Mouse (Mus musculus): ENCODE measurements around the gene Susd3. TPM values are rescaled to one million over a fixed set of nuclear protein-coding genes. Genes with fewer than 3 reads are reported as not detected.
A peak's percentile ranks its signal among the peaks of the same experiment; 100 is the strongest.

The Susd3 gene
- total RNA-seq (2021) = under 1 TPM; 0.32 to 0.63 TPM
- polyA plus RNA-seq (2012; rRNA removed) = 1.1 and 1.4 TPM in 2 replicates
- long read RNA-seq = 0 reads

DNA sequence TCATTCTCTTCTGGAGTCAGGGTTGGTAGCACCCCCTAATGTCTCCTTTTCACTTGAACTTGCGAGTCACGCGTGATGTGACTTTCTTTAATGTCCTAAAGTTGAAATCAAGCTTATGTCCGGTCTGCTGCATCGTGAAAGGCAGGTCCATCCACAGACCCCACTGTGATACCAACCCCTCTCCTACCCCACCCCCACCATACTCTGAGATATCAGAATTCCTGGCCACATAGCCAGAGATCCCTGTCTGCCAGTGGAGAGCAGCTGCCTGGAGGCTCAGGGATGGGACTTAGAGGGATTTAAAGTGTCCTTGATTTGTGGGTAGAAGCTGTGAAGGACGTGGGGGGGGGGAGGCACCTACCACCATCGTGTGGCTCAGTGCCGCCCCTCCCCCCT lies at the start of gene Susd3:
TSS of gene Susd3 (minus strand) at position 240 of the 396 bp plus-strand sequence.
- WGBS = 21% methylated on average over 8 of the region's 8 CpGs
- Histone ChIP-seq H3K79me2 (replicated peaks; ENCODE audit: control insufficient read depth, insufficient read depth, low read length) (no peaks in the 10 kb centered on the region), H3K4me3 (peak within 1 kb of the TSS; percentile 38), H3K9ac (ENCODE audit: low read depth, low read length) (peak within 1 kb of the TSS; percentile 51; the same call in 1 of the 2 replicates), H3K27ac (no peak within 1 kb of the TSS), H3K4me1 (ENCODE audit: control insufficient read depth, insufficient read depth, low read length) (no peaks in the 10 kb centered on the region; the same call in 1 of the 2 replicates), H3K27me3 (ENCODE audit: control insufficient read depth, insufficient read depth, low read length) (peaks cover 6% of the 10 kb centered on the region), H3K36me3 (ENCODE audit: control insufficient read depth, insufficient read depth, low read length) (no peaks in the 10 kb centered on the region)
- no peak for DNase-seq
- intact Hi-C loops (cut with DNase I) = no loop called here
- TF ChIP-seq EP300 (IDR thresholded peaks at IDR 0.05; ENCODE audit: insufficient read depth, low read depth, low read length) (no peak), POLR2A (IDR thresholded peaks at IDR 0.05; ENCODE audit: insufficient read depth, low read depth, low read length) (no peak), CTCF (IDR thresholded peaks at IDR 0.05) (no peak)

DNA sequence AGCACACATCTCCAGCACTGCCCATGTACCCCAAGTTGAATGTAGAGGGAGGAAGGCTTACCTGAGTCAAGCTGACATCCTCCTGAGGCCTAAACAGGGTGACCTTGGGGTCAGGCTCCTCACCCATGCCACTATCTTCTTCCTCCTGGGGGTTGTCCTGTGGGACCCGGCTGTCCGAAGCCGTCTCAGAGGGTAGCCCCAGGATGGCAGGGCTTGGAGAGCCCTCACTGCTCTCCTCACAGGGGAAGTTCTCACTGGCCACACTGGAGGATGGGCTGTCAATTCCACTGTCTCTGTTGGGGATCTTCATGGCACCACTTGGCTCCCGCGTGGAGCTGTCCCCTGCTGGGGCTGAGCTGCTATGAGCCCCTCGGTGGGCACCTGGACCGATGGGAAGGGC lies 47.8 kb upstream of the Susd3 start:
- Histone ChIP-seq H3K4me3 (no peak overlapping the region), H3K79me2 (replicated peaks; ENCODE audit: control insufficient read depth, insufficient read depth, low read length) (no peaks in the 10 kb centered on the region), H3K27ac (no peak overlapping the region), H3K36me3 (ENCODE audit: control insufficient read depth, insufficient read depth, low read length) (no peaks in the 10 kb centered on the region), H3K9ac (ENCODE audit: low read depth, low read length) (no peak overlapping the region), H3K4me1 (ENCODE audit: control insufficient read depth, insufficient read depth, low read length) (peaks cover 2% of the 10 kb centered on the region), H3K27me3 (ENCODE audit: control insufficient read depth, insufficient read depth, low read length) (no peaks in the 10 kb centered on the region)
- WGBS = 76% methylated on average over 7 of the region's 7 CpGs
- TF ChIP-seq POLR2A (IDR thresholded peaks at IDR 0.05; ENCODE audit: insufficient read depth, low read depth, low read length) (no peak), EP300 (IDR thresholded peaks at IDR 0.05; ENCODE audit: insufficient read depth, low read depth, low read length) (no peak), CTCF (IDR thresholded peaks at IDR 0.05) (no peak)
- intact Hi-C loops (cut with DNase I) = no loop called here
- no peak for DNase-seq

DNA sequence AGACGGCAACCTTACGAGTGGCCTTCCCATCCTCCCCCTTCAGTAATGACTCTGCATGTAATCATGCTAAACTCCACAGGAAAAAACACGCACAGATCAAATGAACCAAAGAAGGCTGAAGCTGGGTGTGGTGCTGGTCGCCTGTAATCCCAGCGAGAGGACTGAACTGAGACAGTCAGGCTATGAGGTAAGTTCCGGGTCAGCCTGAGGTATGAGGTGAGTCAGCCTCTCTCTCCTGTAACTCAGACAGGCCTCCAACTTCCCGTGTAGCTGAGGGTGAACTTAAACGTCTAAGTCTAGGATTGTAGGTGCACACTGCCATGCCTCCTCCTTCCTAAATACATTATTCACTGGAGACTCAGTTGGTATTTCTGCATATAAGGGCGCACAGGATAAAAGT lies 45.6 kb upstream of the Susd3 start:
- Histone ChIP-seq H3K4me1 (ENCODE audit: control insufficient read depth, insufficient read depth, low read length) (peaks cover under 1% of the 10 kb centered on the region), H3K27ac (no peak overlapping the region), H3K79me2 (replicated peaks; ENCODE audit: control insufficient read depth, insufficient read depth, low read length) (no peaks in the 10 kb centered on the region), H3K9ac (ENCODE audit: low read depth, low read length) (no peak overlapping the region), H3K27me3 (ENCODE audit: control insufficient read depth, insufficient read depth, low read length) (no peaks in the 10 kb centered on the region), H3K4me3 (no peak overlapping the region), H3K36me3 (ENCODE audit: control insufficient read depth, insufficient read depth, low read length) (no peaks in the 10 kb centered on the region)
- WGBS = 72% methylated on average over 9 of the region's 9 CpGs
- DNase-seq = no peak
- intact Hi-C loops (cut with DNase I) = no loop called here
- TF ChIP-seq CTCF (IDR thresholded peaks at IDR 0.05) (no peak), EP300 (IDR thresholded peaks at IDR 0.05; ENCODE audit: insufficient read depth, low read depth, low read length) (no peak), POLR2A (IDR thresholded peaks at IDR 0.05; ENCODE audit: insufficient read depth, low read depth, low read length) (no peak)

DNA sequence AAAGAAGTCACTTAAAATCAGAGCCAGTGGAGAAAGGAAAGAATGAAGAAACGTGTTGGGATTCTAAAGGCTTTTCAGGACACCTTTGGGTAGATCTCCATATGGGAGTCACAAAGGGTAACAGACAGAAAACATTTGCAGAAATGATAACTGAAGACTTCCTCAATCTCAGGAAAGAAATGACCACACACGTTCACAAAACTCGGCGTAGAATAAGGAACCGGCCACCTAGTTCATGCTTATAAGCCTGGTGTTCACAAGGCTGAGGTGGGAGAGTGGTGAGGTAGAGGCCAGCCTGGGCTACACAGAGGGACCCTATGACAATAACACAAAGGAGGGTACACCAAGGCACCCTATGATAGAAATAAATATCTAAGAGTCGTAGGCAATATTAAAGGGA lies 43.4 kb upstream of the Susd3 start:
- TF ChIP-seq EP300 (IDR thresholded peaks at IDR 0.05; ENCODE audit: insufficient read depth, low read depth, low read length) = no peak
- TF ChIP-seq POLR2A (IDR thresholded peaks at IDR 0.05; ENCODE audit: insufficient read depth, low read depth, low read length) = no peak
- Histone ChIP-seq H3K79me2 (replicated peaks; ENCODE audit: control insufficient read depth, insufficient read depth, low read length) (no peaks in the 10 kb centered on the region), H3K27me3 (ENCODE audit: control insufficient read depth, insufficient read depth, low read length) (no peaks in the 10 kb centered on the region), H3K4me3 (no peak overlapping the region), H3K27ac (no peak overlapping the region), H3K9ac (ENCODE audit: low read depth, low read length) (no peak overlapping the region), H3K36me3 (ENCODE audit: control insufficient read depth, insufficient read depth, low read length) (no peaks in the 10 kb centered on the region), H3K4me1 (ENCODE audit: control insufficient read depth, insufficient read depth, low read length) (no peaks in the 10 kb centered on the region)
- WGBS = 81% methylated on average over 6 of the region's 6 CpGs
- intact Hi-C loops (cut with DNase I) = no loop called here
- DNase-seq = no peak

- TF ChIP-seq POLR2A (IDR thresholded peaks at IDR 0.05; ENCODE audit: insufficient read depth, low read depth, low read length) (no peak), CTCF (IDR thresholded peaks at IDR 0.05) (peak; percentile 64)
- WGBS = 52% methylated on average over 1 of the region's 1 CpGs
- Histone ChIP-seq H3K36me3 (ENCODE audit: control insufficient read depth, insufficient read depth, low read length) (no peaks in the 10 kb centered on the region), H3K27ac (no peak overlapping the region), H3K79me2 (replicated peaks; ENCODE audit: control insufficient read depth, insufficient read depth, low read length) (no peaks in the 10 kb centered on the region), H3K27me3 (ENCODE audit: control insufficient read depth, insufficient read depth, low read length) (no peaks in the 10 kb centered on the region), H3K4me3 (no peak overlapping the region), H3K4me1 (ENCODE audit: control insufficient read depth, insufficient read depth, low read length) (no peaks in the 10 kb centered on the region), H3K9ac (ENCODE audit: low read depth, low read length) (no peak overlapping the region)
- DNase-seq = peak in 1 of 2 experiments; percentile 23
- intact Hi-C loops (cut with DNase I) = no loop called here
Measured at GRCm38 (mm10) chr13:49291398-49291797, 42.9 kb upstream of the Susd3 start.

- H3K9ac ChIP-seq (ENCODE audit: low read depth, low read length) = no peak overlapping the region
- H3K79me2 ChIP-seq (replicated peaks; ENCODE audit: control insufficient read depth, insufficient read depth, low read length) = no peaks in the 10 kb centered on the region
- H3K27ac ChIP-seq = no peak overlapping the region
- no peaks in the 10 kb centered on the region for H3K36me3 ChIP-seq (ENCODE audit: control insufficient read depth, insufficient read depth, low read length)
- no peaks in the 10 kb centered on the region for H3K4me1 ChIP-seq (ENCODE audit: control insufficient read depth, insufficient read depth, low read length)
- TF ChIP-seq CTCF (IDR thresholded peaks at IDR 0.05) = no peak
- TF ChIP-seq EP300 (IDR thresholded peaks at IDR 0.05; ENCODE audit: insufficient read depth, low read depth, low read length) = no peak
- TF ChIP-seq POLR2A (IDR thresholded peaks at IDR 0.05; ENCODE audit: insufficient read depth, low read depth, low read length) = no peak
- no peaks in the 10 kb centered on the region for H3K27me3 ChIP-seq (ENCODE audit: control insufficient read depth, insufficient read depth, low read length)
- intact Hi-C loops (cut with DNase I) = no loop called here
- DNase-seq = no peak
- WGBS = 91% methylated on average over 6 of the region's 6 CpGs
- no peak overlapping the region for H3K4me3 ChIP-seq
Measured at GRCm38 (mm10) chr13:49287224-49287623, 38.7 kb upstream of the Susd3 start.
